Mouse (Mus musculus): Measurements from ENCODE around the gene Uba7. TPM values are rescaled to one million over a fixed set of nuclear protein-coding genes. Genes with fewer than 3 reads are reported as not detected.

Uba7 gene
- total and polyA plus RNA-seq, 2 experiments from 2014 or later = 1.9 to 5.0 TPM

- no peaks in the 10 kb centered on the region for H3K9me3 ChIP-seq (ENCODE audit: low read length)
- peak; percentile 93 for TF ChIP-seq CTCF (IDR thresholded peaks at IDR 0.05)
- H3K4me3 ChIP-seq (ENCODE audit: low read depth, low read length) = no peak overlapping the region
- no peak for ATAC-seq (ENCODE audit: low FRiP score)
- H3K4me2 ChIP-seq (ENCODE audit: low read depth, low read length, poor library complexity, severe bottlenecking) = no peak overlapping the region
- WGBS = 22% methylated on average over 5 of the region's 5 CpGs
- peak; percentile 85 for DNase-seq (ENCODE audit: low spot score)
- no peak overlapping the region for H3K9ac ChIP-seq (replicated peaks; ENCODE audit: low read length, poor library complexity, severe bottlenecking)
- no peaks in the 10 kb centered on the region for H3K27me3 ChIP-seq (ENCODE audit: insufficient read depth, low read length)
- H3K36me3 ChIP-seq (ENCODE audit: insufficient read depth, low read length) = no peaks in the 10 kb centered on the region; the same call in 1 of the 2 replicates
- H3K27ac ChIP-seq (ENCODE audit: low read depth, low read length) = no peak overlapping the region
- H3K4me1 ChIP-seq (ENCODE audit: insufficient read depth, low read length) = peaks cover 20% of the 10 kb centered on the region
Observed at GRCm38 (mm10) chr9:107963700-107964099, 11.6 kb upstream of the Uba7 start.

DNA sequence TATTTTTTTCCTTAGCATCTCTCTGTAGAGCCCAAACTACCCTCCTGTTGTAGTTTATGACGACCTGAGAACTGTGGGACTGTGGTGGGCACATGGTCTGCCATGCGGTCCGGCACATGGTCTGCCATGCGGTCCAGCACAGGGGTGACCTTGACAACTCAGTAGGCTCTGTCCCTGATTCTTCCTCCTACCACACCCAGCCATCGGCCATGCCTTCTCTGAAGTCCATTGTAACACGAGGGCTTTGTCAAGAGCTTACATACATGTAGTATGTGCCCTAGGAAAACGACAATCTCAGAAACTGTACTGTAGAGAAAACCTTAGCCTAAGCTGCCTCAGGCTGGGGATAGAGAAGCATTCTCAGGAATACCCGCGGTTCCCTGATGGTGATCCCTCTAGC is 10.6 kb upstream of the Uba7 start:
- no peaks in the 10 kb centered on the region for H3K27me3 ChIP-seq (ENCODE audit: insufficient read depth, low read length)
- no peaks in the 10 kb centered on the region for H3K9me3 ChIP-seq (ENCODE audit: low read length)
- no peaks in the 10 kb centered on the region; the same call in 1 of the 2 replicates for H3K36me3 ChIP-seq (ENCODE audit: insufficient read depth, low read length)
- H3K9ac ChIP-seq (replicated peaks; ENCODE audit: low read length, poor library complexity, severe bottlenecking) = no peak overlapping the region
- TF ChIP-seq CTCF (IDR thresholded peaks at IDR 0.05) = no peak
- H3K27ac ChIP-seq (ENCODE audit: low read depth, low read length) = no peak overlapping the region
- DNase-seq (ENCODE audit: low spot score) (no peak), ATAC-seq (ENCODE audit: low FRiP score) (no peak)
- H3K4me2 ChIP-seq (ENCODE audit: low read depth, low read length, poor library complexity, severe bottlenecking) = no peak overlapping the region
- 92% methylated on average over 9 of the region's 9 CpGs for WGBS
- H3K4me1 ChIP-seq (ENCODE audit: insufficient read depth, low read length) = peaks cover 20% of the 10 kb centered on the region
- H3K4me3 ChIP-seq (ENCODE audit: low read depth, low read length) = no peak overlapping the region

DNA sequence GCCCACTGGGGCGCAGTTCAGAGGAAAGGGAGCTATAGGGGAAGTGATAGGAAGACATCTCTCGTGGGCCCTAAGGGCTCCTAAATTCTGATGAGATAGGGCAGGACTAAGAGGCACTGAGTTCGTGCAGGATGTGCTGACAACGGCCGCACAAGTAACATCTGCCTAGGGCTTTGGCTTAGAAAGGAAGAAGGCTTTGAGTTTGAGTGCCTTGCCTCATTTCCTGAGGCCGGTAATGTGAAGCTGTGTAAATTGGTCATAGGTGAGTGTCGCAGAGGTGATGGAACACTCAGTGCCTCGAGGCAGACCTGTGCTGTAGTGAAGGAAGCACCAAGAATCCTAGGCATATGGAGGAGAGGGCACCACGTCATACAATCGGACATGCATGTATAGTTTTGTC is 8.6 kb upstream of the Uba7 start:
- Histone ChIP-seq H3K27ac (ENCODE audit: low read depth, low read length) (no peak overlapping the region), H3K9ac (replicated peaks; ENCODE audit: low read length, poor library complexity, severe bottlenecking) (no peak overlapping the region), H3K36me3 (ENCODE audit: insufficient read depth, low read length) (peaks cover 3% of the 10 kb centered on the region; the same call in 1 of the 2 replicates), H3K27me3 (ENCODE audit: insufficient read depth, low read length) (no peaks in the 10 kb centered on the region), H3K4me1 (ENCODE audit: insufficient read depth, low read length) (peaks cover 8% of the 10 kb centered on the region), H3K4me2 (ENCODE audit: low read depth, low read length, poor library complexity, severe bottlenecking) (no peak overlapping the region), H3K9me3 (ENCODE audit: low read length) (no peaks in the 10 kb centered on the region), H3K4me3 (ENCODE audit: low read depth, low read length) (no peak overlapping the region)
- DNase-seq (ENCODE audit: low spot score) = no peak
- no peak for ATAC-seq (ENCODE audit: low FRiP score)
- TF ChIP-seq CTCF (IDR thresholded peaks at IDR 0.05) = no peak
- 90% methylated on average over 10 of the region's 10 CpGs for WGBS

- DNase-seq (ENCODE audit: low spot score) (no peak), ATAC-seq (ENCODE audit: low FRiP score) (no peak)
- Histone ChIP-seq H3K4me2 (ENCODE audit: low read depth, low read length, poor library complexity, severe bottlenecking) (no peak overlapping the region), H3K9ac (replicated peaks; ENCODE audit: low read length, poor library complexity, severe bottlenecking) (no peak overlapping the region), H3K27ac (ENCODE audit: low read depth, low read length) (no peak overlapping the region), H3K4me3 (ENCODE audit: low read depth, low read length) (no peak overlapping the region), H3K36me3 (ENCODE audit: insufficient read depth, low read length) (peaks cover 6% of the 10 kb centered on the region; the same call in 1 of the 2 replicates), H3K27me3 (ENCODE audit: insufficient read depth, low read length) (no peaks in the 10 kb centered on the region), H3K9me3 (ENCODE audit: low read length) (no peaks in the 10 kb centered on the region), H3K4me1 (ENCODE audit: insufficient read depth, low read length) (peaks cover under 1% of the 10 kb centered on the region)
- no peak for TF ChIP-seq CTCF (IDR thresholded peaks at IDR 0.05)
- 83% methylated on average over 6 of the region's 6 CpGs for whole genome bisulfite sequencing
Observed at GRCm38 (mm10) chr9:107967437-107967836, 7.9 kb upstream of the Uba7 start.

GRCm38 (mm10) chr9:107968531-107968930 is 6.8 kb upstream of the Uba7 start:
- 91% methylated on average over 7 of the region's 7 CpGs for WGBS
- no peaks in the 10 kb centered on the region for H3K9me3 ChIP-seq (ENCODE audit: low read length)
- TF ChIP-seq CTCF (IDR thresholded peaks at IDR 0.05) = no peak

DNA sequence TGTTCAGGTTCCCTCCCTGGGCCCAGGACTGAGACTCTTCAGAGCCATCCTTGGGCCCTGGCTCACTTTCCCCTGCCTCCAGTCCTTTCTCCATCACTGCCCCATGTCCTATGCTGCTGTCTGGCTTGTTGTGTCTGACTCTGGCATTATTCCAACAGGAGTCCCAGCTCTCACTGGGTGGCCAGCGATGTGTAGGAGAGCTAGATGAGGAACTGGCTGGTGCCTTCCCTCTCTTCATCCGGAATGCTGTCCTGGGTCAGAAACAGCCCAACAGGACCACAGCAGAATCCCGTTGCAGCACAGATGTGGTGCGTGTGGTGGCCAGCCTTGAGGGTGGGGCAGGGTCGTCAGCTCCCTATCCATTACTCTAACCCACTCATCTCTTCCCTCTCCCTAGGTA is 5.0 kb upstream of the Uba7 start:
- H3K27ac ChIP-seq (ENCODE audit: low read depth, low read length) = no peak overlapping the region

More at GRCm38 (mm10) chr9:107968531-107968930, 6.8 kb upstream of the Uba7 start:
- H3K4me3 ChIP-seq (ENCODE audit: low read depth, low read length) = no peak overlapping the region
- no peak for DNase-seq (ENCODE audit: low spot score)
- no peak for ATAC-seq (ENCODE audit: low FRiP score)
- H3K4me1 ChIP-seq (ENCODE audit: insufficient read depth, low read length) = no peaks in the 10 kb centered on the region
- H3K9ac ChIP-seq (replicated peaks; ENCODE audit: low read length, poor library complexity, severe bottlenecking) = no peak overlapping the region
- H3K36me3 ChIP-seq (ENCODE audit: insufficient read depth, low read length) = peaks cover 6% of the 10 kb centered on the region; the same call in 1 of the 2 replicates
- H3K4me2 ChIP-seq (ENCODE audit: low read depth, low read length, poor library complexity, severe bottlenecking) = no peak overlapping the region
- no peaks in the 10 kb centered on the region for H3K27me3 ChIP-seq (ENCODE audit: insufficient read depth, low read length)
- H3K27ac ChIP-seq (ENCODE audit: low read depth, low read length) = no peak overlapping the region

More for the DNA sequence above, 5.0 kb upstream of the Uba7 start:
- no peak overlapping the region for H3K4me2 ChIP-seq (ENCODE audit: low read depth, low read length, poor library complexity, severe bottlenecking)
- TF ChIP-seq CTCF (IDR thresholded peaks at IDR 0.05) = no peak
- ATAC-seq (ENCODE audit: low FRiP score) (no peak), DNase-seq (ENCODE audit: low spot score) (no peak)
- no peaks in the 10 kb centered on the region for H3K4me1 ChIP-seq (ENCODE audit: insufficient read depth, low read length)
- no peak overlapping the region for H3K4me3 ChIP-seq (ENCODE audit: low read depth, low read length)
- H3K36me3 ChIP-seq (ENCODE audit: insufficient read depth, low read length) = peaks cover 6% of the 10 kb centered on the region; the same call in 1 of the 2 replicates
- H3K9me3 ChIP-seq (ENCODE audit: low read length) = no peaks in the 10 kb centered on the region
- 80% methylated on average over 5 of the region's 5 CpGs for WGBS
- no peaks in the 10 kb centered on the region for H3K27me3 ChIP-seq (ENCODE audit: insufficient read depth, low read length)
- H3K9ac ChIP-seq (replicated peaks; ENCODE audit: low read length, poor library complexity, severe bottlenecking) = no peak overlapping the region

Measured in midbrain, postnatal 0 days (tissue).